Mouse (Mus musculus) heart, adult 2 months (tissue): Measurements from ENCODE around the gene Olfr877.

Experiments
- CTCF ChIP-seq: fragments of 200-600 bp; IDR thresholded peaks from 2 replicates; pipeline ENCODE4 v1.8.1; 2022; ENCODE audit warnings: antibody characterized with exemption, mild to moderate bottlenecking, moderate library complexity
- EP300 ChIP-seq: fragments of 200-500 bp; IDR thresholded peaks from 2 replicates; pipeline ENCODE4 v1.6.1; 2011; ENCODE audit warnings: low read depth, low read length, control low read depth; ENCODE audit not compliant: insufficient read depth
- POLR2A ChIP-seq: fragments of 200-500 bp; IDR thresholded peaks from 2 replicates; pipeline ENCODE4 v1.6.1; 2011; ENCODE audit warnings: mild to moderate bottlenecking, low read depth, low read length, control low read depth; ENCODE audit not compliant: insufficient read depth

GRCm38 (mm10) chr9:37833341-37833740, 20.7 kb upstream of the Olfr877 start:
- TF ChIP-seq CTCF: no peak
- TF ChIP-seq POLR2A: no peak
- TF ChIP-seq EP300: no peak
